Mouse (Mus musculus): ENCODE data around the gene Coro1c. TPM values are rescaled to one million over a fixed set of nuclear protein-coding genes. Genes with fewer than 3 reads are reported as not detected.

Gene Coro1c
- 116 and 159 TPM in 2 replicates for polyA plus RNA-seq (2012; rRNA removed)

GRCm38 (mm10) chr5:113908592-113909441 lies at the start of gene Coro1c:
Coro1c (minus strand) TSS chr5:113908758.
- DNase-seq (ENCODE audit: low spot score) = peak; percentile 99

GRCm38 (mm10) chr5:113956510-113956909 lies 48.0 kb upstream of the Coro1c start:
- peak; percentile 81 for DNase-seq (ENCODE audit: low spot score)

GRCm38 (mm10) chr5:113955691-113956090 lies 47.1 kb upstream of the Coro1c start:
- DNase-seq (ENCODE audit: low spot score) = no peak

GRCm38 (mm10) chr5:113955281-113955680 lies 46.7 kb upstream of the Coro1c start:
- no peak for DNase-seq (ENCODE audit: low spot score)

- DNase-seq (ENCODE audit: low spot score) = peak; percentile 60
These were observed 45.9 kb upstream of the Coro1c start for GRCm38 (mm10) chr5:113954421-113954820.

GRCm38 (mm10) chr5:113952519-113952918 lies 44.0 kb upstream of the Coro1c start:
- DNase-seq (ENCODE audit: low spot score) = no peak

- DNase-seq (ENCODE audit: low spot score) = no peak
These were observed 43.1 kb upstream of the Coro1c start for GRCm38 (mm10) chr5:113951693-113952071.

- no peak for DNase-seq (ENCODE audit: low spot score)
These were observed 42.5 kb upstream of the Coro1c start for GRCm38 (mm10) chr5:113950786-113951692.

- no peak for DNase-seq (ENCODE audit: low spot score)
These were observed 41.6 kb upstream of the Coro1c start for GRCm38 (mm10) chr5:113950133-113950532.

GRCm38 (mm10) chr5:113947280-113947679 lies 38.7 kb upstream of the Coro1c start:
- DNase-seq (ENCODE audit: low spot score) = no peak

- DNase-seq (ENCODE audit: low spot score) = no peak
These were observed 36.6 kb upstream of the Coro1c start for GRCm38 (mm10) chr5:113945126-113945525.

- DNase-seq (ENCODE audit: low spot score) = no peak
These were observed 34.8 kb upstream of the Coro1c start for GRCm38 (mm10) chr5:113943328-113943727.

GRCm38 (mm10) chr5:113942580-113942979 lies 34.0 kb upstream of the Coro1c start:
- no peak for DNase-seq (ENCODE audit: low spot score)

- DNase-seq (ENCODE audit: low spot score) = no peak
These were observed 30.8 kb upstream of the Coro1c start for GRCm38 (mm10) chr5:113939263-113939900.

- DNase-seq (ENCODE audit: low spot score) = no peak
These were observed 29.1 kb upstream of the Coro1c start for GRCm38 (mm10) chr5:113937650-113938049.

- DNase-seq (ENCODE audit: low spot score) = no peak
These were observed 25.3 kb upstream of the Coro1c start for GRCm38 (mm10) chr5:113933889-113934288.

- no peak for DNase-seq (ENCODE audit: low spot score)
These were observed 24.9 kb upstream of the Coro1c start for GRCm38 (mm10) chr5:113933480-113933879.

- DNase-seq (ENCODE audit: low spot score) = no peak
These were observed 23.8 kb upstream of the Coro1c start for GRCm38 (mm10) chr5:113932310-113932709.

- DNase-seq (ENCODE audit: low spot score) = no peak
These were observed 22.4 kb upstream of the Coro1c start for GRCm38 (mm10) chr5:113930648-113931609.

GRCm38 (mm10) chr5:113929950-113930647 lies 21.5 kb upstream of the Coro1c start:
- no peak for DNase-seq (ENCODE audit: low spot score)
